Mouse (Mus musculus) megakaryocyte, embryonic 14.5 days (primary cell): ENCODE measurements around the gene Rnf43. TPM values are rescaled to one million over a fixed set of nuclear protein-coding genes. Genes with fewer than 3 reads are reported as not detected.

Experiments
- H3K27me3 ChIP-seq: replicated peaks from 2 replicates; pipeline ENCODE3; 2012; ENCODE audit warnings: inconsistent platforms
- H3K36me3 ChIP-seq: replicated peaks from 2 replicates; pipeline ENCODE3; 2012; ENCODE audit warnings: low read length, inconsistent platforms, mixed read lengths
- H3K4me1 ChIP-seq: 2 replicates; pipeline ENCODE4 v1.6.1; 2012; ENCODE audit warnings: inconsistent platforms
- H3K4me3 ChIP-seq: replicated peaks from 2 replicates; pipeline ENCODE3; 2012; ENCODE audit warnings: moderate library complexity, mild to moderate bottlenecking, inconsistent platforms
- H3K9me3 ChIP-seq: 2 replicates; pipeline ENCODE4 v1.6.1; 2012; ENCODE audit warnings: inconsistent platforms
- FLI1 ChIP-seq: IDR thresholded peaks from 2 replicates; pipeline ENCODE4 v1.6.1; 2012; ENCODE audit warnings: low read length, inconsistent platforms, mixed read lengths
- GATA1 ChIP-seq: IDR thresholded peaks from 3 replicates; pipeline ENCODE4 v1.6.1; 2012; ENCODE audit warnings: mixed read lengths, low read length, inconsistent platforms, borderline replicate concordance
- polyA plus RNA-seq: library from polyadenylated mRNA; stranded (reverse); fragments of >175 nt; gene quantifications from 2 replicates; pipeline ENCODE4 v1.2.3, GENCODE M21; 2012; ENCODE audit warnings: low replicate concordance; ENCODE audit not compliant: insufficient read depth

The Rnf43 gene
- polyA plus RNA-seq, 1 experiment = 1.0 TPM

DNA sequence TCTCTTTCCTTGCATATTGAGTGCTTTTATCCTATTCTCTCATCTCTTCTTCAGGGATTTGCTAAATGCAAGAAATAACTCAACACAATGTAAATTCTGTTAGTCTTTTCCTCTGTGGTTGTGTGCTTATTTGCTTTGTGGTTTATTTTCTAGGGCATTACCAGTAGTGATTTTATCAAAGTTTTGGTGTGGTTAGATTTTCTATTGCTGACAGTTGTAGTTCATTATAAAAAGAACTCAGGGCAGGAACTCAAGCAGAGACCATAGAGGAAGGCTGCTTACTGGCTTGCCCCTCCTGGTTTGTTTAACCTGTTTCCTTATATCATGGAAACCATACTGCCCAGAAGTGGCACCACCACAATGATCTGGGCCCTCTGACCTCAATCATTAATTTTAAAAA, 19.7 kb upstream of the Rnf43 start:
- H3K4me3 ChIP-seq = no peak overlapping the region
- H3K27me3 ChIP-seq = peaks cover 1% of the 10 kb centered on the region
- no peaks in the 10 kb centered on the region for H3K36me3 ChIP-seq
- no peak for TF ChIP-seq GATA1
- TF ChIP-seq FLI1 = no peak
- peaks cover 11% of the 10 kb centered on the region for H3K4me1 ChIP-seq
- no peaks in the 10 kb centered on the region for H3K9me3 ChIP-seq

DNA sequence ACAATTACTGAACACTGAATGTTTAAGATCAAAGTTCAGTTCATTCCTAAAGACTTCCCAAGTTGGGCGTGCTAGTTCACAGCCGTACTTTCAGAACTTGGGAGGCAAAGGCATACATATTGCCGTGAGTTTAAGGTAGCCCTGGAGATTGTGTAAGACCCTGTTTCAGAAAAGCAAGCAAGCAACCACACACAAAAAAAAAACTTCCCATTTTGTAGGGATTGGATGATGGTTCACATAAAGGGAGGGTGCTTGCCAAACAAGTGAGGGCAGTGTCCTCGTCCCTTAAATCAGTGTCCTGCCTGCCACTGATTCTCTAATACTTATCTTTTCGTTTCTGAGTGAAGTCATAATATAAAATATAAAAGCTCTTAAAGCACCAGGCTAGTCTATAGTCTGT, 7.8 kb upstream of the Rnf43 start:
- H3K36me3 ChIP-seq = no peaks in the 10 kb centered on the region
- TF ChIP-seq FLI1 = no peak
- TF ChIP-seq GATA1 = no peak

DNA sequence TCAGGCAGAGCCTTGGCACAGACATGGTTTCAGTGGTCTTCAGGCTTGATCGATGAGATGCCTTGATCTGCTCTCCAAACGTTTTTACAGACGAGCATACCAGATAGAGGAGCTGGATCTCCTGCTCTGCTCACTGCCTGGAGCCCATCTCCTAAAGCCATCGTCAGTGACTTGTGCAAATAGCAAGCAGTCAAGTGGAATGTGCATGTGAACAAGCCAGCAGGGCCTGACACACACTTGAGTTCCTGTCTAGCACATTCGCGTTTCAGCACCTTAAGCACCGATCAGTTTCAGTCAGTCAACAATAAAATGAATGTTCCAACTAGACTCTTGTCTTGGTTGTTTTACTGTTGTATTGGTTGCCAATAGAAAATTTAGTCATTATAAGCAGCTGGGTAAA, 3.3 kb upstream of the Rnf43 start:
- Histone ChIP-seq H3K36me3 (no peaks in the 10 kb centered on the region), H3K27me3 (peaks cover 27% of the 10 kb centered on the region), H3K4me3 (no peak overlapping the region)

More for the DNA sequence above, 7.8 kb upstream of the Rnf43 start:
- Histone ChIP-seq H3K9me3 (no peaks in the 10 kb centered on the region), H3K4me3 (no peak overlapping the region), H3K27me3 (peaks cover 14% of the 10 kb centered on the region), H3K4me1 (peaks cover 6% of the 10 kb centered on the region)

DNA sequence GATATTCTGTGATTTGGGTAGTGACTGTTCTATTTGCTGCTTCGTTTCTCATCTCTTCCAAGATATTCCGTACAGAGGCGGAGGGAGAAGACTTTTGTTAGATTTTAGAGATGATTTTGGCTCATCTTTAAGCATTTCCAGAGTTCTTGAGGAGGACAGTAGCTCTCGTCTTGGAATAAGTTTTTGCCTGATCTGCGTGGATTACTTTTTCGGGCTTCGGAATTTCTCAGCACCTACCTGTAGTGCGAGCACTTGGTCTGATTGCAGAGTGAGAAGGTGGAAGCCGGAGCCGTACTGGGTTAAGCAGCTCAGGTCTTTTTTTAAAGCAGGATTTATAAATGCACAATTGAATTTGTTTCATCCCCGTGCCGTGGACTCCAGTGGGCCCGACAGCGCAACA, 300 bp downstream of the Rnf43 start:
- no peak for TF ChIP-seq FLI1
- TF ChIP-seq GATA1 = no peak
- no peaks in the 10 kb centered on the region for H3K36me3 ChIP-seq
- H3K4me3 ChIP-seq = peak overlapping the region; percentile 91
- peaks cover 12% of the 10 kb centered on the region for H3K4me1 ChIP-seq
- peaks cover 32% of the 10 kb centered on the region for H3K27me3 ChIP-seq
- no peaks in the 10 kb centered on the region for H3K9me3 ChIP-seq

More for the DNA sequence above, 3.3 kb upstream of the Rnf43 start:
- Histone ChIP-seq H3K4me1 (peaks cover 11% of the 10 kb centered on the region), H3K9me3 (no peaks in the 10 kb centered on the region)
- TF ChIP-seq GATA1 (no peak), FLI1 (no peak)

DNA sequence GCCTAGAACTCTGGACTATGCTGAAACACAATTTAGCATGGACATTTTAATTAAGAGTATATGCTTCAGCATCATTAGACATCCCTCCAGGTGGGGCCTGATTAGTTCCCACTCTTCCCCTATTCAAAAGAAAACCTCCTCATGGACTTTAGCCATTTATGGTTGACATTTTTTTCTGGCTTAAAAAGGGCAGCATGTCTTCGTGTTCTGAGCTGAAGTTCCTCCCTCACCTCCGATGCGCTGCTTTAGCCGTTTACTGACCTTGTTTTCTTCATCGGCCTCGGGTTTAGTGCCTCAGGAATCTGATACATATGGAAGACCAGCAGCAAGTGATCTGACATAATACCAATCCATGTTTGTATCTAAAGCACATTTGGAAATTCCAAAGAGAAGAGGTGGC, 1.4 kb downstream of the Rnf43 start:
- no peaks in the 10 kb centered on the region for H3K36me3 ChIP-seq
- no peak overlapping the region for H3K4me3 ChIP-seq
- no peak for TF ChIP-seq FLI1
- no peak for TF ChIP-seq GATA1
- H3K4me1 ChIP-seq = peaks cover 12% of the 10 kb centered on the region
- H3K9me3 ChIP-seq = no peaks in the 10 kb centered on the region
- peaks cover 28% of the 10 kb centered on the region for H3K27me3 ChIP-seq

DNA sequence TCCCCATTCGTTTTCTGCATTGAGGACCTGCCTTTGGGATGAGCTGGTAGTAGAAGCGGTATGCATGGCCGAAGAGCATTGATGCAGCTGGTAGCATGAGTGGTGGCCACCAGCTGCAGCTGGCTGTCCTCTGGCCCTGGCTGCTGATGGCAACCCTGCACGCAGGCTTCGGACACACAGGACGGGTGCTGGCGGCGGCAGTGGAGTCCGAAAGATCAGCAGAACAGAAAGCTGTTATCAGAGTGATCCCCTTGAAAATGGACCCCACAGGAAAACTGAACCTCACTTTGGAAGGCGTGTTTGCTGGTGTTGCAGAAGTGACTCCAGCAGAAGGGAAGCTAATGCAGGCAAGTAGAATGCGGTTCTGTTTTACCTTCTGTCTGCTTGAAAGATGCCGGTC, 2.0 kb downstream of the Rnf43 start:
- peak overlapping the region; percentile 73 for H3K4me3 ChIP-seq
- peaks cover 12% of the 10 kb centered on the region for H3K4me1 ChIP-seq
- no peaks in the 10 kb centered on the region for H3K36me3 ChIP-seq
- no peaks in the 10 kb centered on the region for H3K9me3 ChIP-seq
- TF ChIP-seq FLI1 (no peak), GATA1 (no peak)
- H3K27me3 ChIP-seq = peaks cover 24% of the 10 kb centered on the region

DNA sequence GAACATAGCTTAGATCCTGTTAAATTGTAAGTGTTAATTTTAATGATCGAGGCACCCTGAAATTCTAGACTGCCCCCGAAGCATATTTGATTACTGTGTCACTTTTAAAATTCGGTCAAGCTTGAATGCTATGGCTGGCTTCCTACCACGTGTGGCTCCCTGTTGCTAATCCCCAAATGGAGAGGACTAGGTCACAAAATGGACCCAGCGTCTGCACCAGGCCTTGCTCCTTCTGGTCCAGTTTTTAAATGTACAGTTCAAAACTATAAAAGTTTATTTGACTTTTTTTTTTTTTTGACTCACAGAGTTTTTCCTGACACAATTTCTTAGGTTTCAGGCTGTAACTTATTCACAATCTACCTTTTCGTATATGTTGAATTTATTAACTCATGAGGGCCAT, 2.7 kb downstream of the Rnf43 start:
- Histone ChIP-seq H3K9me3 (no peaks in the 10 kb centered on the region), H3K4me1 (peaks cover 12% of the 10 kb centered on the region), H3K27me3 (peaks cover 20% of the 10 kb centered on the region), H3K36me3 (no peaks in the 10 kb centered on the region), H3K4me3 (no peak overlapping the region)
- no peak for TF ChIP-seq GATA1
- no peak for TF ChIP-seq FLI1

DNA sequence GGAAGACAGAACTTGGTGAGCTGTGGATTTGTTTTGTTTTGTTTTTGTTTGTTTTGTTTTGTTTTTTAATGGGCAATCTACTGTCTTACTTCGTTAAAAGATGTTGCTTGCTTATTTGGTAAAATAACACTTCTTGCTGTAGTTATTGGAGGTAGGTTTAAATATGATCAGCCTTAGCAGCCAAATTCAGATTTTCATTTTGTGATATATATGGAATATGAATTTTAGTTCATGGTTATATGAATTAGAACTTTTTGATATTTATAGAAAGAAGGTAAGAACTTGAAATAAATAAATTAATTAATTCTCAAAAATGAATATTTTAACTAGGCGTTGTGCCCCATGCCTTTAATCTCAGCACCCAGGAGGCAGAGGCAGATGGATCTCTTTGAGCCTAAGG, 3.1 kb downstream of the Rnf43 start:
- H3K9me3 ChIP-seq = no peaks in the 10 kb centered on the region
- no peak overlapping the region for H3K4me3 ChIP-seq
- H3K27me3 ChIP-seq = peaks cover 18% of the 10 kb centered on the region
- TF ChIP-seq GATA1 = no peak
- no peak for TF ChIP-seq FLI1
- H3K4me1 ChIP-seq = peaks cover 12% of the 10 kb centered on the region
- no peaks in the 10 kb centered on the region for H3K36me3 ChIP-seq

DNA sequence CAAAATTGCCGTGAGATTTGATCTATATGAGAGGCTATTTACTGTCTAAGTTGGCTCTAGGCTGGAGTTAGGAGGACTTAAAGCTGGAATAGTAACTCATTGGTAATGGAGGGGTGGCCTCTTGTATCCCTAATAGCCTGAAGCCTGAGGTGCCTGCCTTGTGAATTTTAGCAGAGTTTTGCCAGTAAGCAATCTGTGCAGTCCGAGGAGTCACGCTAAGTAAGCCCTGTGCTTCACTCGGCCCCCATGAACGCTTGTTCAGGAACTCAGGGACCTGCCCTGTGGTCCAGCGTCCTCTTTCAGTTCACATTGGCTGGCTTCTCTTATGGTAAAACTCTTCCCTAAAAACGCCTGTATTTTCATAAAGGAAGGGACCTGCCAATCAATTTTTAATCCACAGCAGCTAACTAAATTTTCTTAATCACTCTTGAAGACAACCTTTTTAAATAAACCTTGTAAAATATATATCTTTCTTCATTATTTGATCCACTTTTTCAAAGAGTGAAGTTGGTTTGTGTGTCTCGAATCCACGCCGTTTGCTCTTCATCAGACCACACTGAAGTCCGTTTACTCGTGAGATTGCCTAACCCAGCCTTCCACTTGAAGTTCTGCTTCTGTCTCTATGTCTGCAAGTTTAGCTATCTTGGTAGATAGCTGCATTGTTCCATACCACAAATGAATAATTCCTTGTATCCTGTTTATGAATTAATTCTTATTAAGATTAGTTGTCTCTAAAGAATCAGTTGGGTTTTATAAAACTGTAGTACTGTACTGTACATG, 3.9 kb downstream of the Rnf43 start:
- Histone ChIP-seq H3K27me3 (peaks cover 18% of the 10 kb centered on the region), H3K4me3 (peak overlapping the region; percentile 53), H3K9me3 (no peaks in the 10 kb centered on the region), H3K36me3 (no peaks in the 10 kb centered on the region), H3K4me1 (peaks cover 12% of the 10 kb centered on the region)
- TF ChIP-seq GATA1 (no peak), FLI1 (no peak)

DNA sequence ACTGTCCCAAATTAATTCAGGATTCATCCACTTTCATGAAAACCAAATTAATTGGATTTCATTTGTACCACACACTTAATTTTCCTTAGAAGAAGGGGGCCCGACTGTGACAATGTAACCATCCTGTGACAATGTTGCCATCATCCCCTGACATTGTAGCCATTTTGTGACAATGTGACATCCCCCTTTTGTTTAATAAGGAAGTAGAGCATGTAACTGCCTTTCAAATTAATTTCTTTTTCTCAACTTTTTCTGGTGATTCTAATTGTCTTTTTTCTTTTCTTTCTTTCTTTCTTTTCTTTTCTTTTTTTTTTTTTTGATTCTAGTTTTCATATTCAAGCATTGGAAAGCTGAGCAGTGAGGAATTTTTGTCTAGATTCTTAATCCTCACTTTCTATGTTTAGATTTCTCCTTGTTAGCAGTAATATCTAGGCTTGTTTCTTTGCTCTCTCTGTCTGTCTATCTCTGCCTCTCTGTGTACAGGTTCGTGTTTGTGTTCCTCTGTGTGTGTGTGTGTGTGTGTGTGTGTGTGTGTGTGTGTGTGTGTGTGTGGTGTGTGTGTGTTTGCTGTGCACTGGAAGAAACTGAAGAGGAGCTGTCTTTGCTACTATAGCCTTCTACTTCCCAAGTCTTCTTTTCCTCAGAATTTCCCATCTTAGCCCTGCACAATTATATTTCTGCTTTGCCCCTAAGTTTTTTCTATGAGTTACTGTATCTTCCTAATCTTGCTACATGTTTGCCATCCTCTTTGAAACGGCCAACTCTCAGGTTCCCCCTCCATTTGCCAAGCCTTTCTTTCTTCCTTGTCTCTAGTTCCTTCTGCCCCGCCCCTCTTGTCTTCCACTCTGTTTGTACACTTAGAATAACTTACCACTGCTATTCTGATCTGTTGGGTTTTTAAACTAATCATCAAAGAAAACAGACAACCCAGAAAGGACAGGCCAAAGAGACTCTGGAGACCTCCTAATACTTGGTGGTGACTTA, 4.9 kb downstream of the Rnf43 start:
- no peak for TF ChIP-seq FLI1
- TF ChIP-seq GATA1 = no peak
- H3K4me1 ChIP-seq = peaks cover 12% of the 10 kb centered on the region
- no peak overlapping the region for H3K4me3 ChIP-seq
- no peaks in the 10 kb centered on the region for H3K36me3 ChIP-seq
- peaks cover 15% of the 10 kb centered on the region for H3K27me3 ChIP-seq
- H3K9me3 ChIP-seq = no peaks in the 10 kb centered on the region
